Mouse (Mus musculus): Measurements from ENCODE around the gene R3hdm2. TPM values are rescaled to one million over a fixed set of nuclear protein-coding genes. Genes with fewer than 3 reads are reported as not detected.

Gene R3hdm2
- polyA plus RNA-seq, 1 experiment: 63.4 TPM

DNA sequence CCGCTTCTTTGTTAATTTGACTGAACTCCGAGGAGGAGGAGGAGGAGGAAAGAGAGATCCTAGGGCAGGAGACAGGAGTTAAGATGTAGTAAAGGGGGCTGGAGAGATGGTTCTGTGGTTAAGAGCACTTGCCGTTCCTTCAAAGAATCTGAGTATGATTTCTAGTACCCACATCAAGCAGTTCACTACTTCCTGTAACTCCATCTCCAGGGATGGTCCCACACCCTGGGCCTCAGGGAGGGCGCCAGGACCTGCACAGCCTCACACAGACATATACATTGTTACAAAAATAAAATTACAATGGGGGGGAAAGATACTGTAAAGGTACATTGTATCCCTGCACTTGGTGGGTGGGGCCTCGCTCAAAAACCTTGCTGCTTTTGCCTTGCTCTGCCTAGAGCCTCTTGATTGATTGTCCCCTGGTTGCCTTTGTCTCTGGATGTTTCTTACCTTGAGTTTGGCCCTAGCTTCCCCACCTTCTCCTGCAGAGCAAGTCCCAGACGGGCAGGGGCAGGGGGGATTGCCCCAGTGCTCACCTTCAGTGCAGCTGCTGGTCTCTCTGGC, 42.5 kb upstream of the R3hdm2 start:
- TF ChIP-seq CEBPB (IDR thresholded peaks at IDR 0.05; ENCODE audit: insufficient read depth, poor library complexity, severe bottlenecking) (no peak), USF1 (IDR thresholded peaks at IDR 0.05; ENCODE audit: low read depth) (no peak), MAX (IDR thresholded peaks at IDR 0.05; ENCODE audit: low read depth) (no peak), MYOD1 (IDR thresholded peaks at IDR 0.05; ENCODE audit: control insufficient read depth in 1 of 3, insufficient read length in 2 of 3, low read depth in 2 of 3) (no peak), TCF3 (IDR thresholded peaks at IDR 0.05; ENCODE audit: insufficient read length, low read depth) (no peak), SRF (IDR thresholded peaks at IDR 0.05; ENCODE audit: control insufficient read depth, insufficient read length, low read depth) (no peak), MYOG (IDR thresholded peaks at IDR 0.05; ENCODE audit: control insufficient read depth in 1 of 3, insufficient read depth in 1 of 3, insufficient read length in 2 of 3, low read depth in 2 of 3) (no peak), POLR2A (IDR thresholded peaks at IDR 0.05; ENCODE audit: insufficient read length, low read depth) (no peak), POLR2AphosphoS2 (IDR thresholded peaks at IDR 0.05; ENCODE audit: insufficient read length, low read depth) (no peak), REST (IDR thresholded peaks at IDR 0.05; ENCODE audit: insufficient read depth, insufficient read length) (no peak), TCF12 (IDR thresholded peaks at IDR 0.05; ENCODE audit: insufficient read depth, poor library complexity, severe bottlenecking) (no peak), E2F4 (IDR thresholded peaks at IDR 0.05; ENCODE audit: insufficient read depth) (no peak)
- no peaks in the 10 kb centered on the region for H3K27me3 ChIP-seq (ENCODE audit: control insufficient read depth, insufficient read depth, insufficient read length)
- no peak overlapping the region for H3ac ChIP-seq (ENCODE audit: control insufficient read depth, insufficient read length)
- no peak overlapping the region for H3K4me2 ChIP-seq (ENCODE audit: low read depth)
- no peaks in the 10 kb centered on the region for H3K79me2 ChIP-seq (ENCODE audit: control insufficient read depth, insufficient read depth)
- H3K36me3 ChIP-seq (ENCODE audit: control insufficient read depth, insufficient read depth): no peaks in the 10 kb centered on the region
- no peak overlapping the region for H3K4me3 ChIP-seq

DNA sequence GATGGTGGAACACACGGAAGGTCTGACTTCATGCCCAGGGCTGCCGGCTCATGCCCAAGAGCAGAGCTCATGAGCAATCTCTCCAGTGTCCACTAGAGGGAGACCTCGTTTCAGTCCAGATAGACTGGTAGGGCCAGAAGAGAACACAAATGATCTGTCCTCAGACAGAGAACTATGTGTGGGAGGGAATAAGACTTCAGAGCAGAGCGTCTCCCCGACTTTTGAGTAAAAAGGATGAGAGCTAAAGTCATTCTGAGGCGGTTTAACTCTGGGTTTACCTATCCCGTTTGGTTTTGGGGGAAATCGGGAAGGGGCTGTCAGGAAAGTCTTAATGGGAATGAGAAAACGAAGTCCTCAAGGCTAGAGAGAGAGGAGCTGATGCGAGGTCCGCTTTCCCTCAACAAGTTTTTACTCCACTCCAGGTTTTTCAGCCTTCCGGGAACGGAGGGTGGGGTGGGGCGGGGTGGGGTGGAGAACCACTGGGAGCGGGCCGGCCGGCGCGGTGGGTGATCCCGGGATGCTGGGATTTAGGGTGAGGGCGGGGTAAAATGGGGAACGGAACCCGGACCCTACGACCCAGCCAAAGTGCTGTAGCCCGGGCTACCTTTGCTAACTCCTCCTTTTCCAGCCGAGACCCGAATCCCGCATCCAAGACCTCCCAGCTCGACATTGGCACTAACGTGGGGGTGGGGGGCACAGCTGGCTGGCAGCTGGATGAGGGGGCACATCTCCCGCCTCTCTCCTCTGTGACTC, 41.0 kb upstream of the R3hdm2 start:
- TF ChIP-seq TCF3 (IDR thresholded peaks at IDR 0.05; ENCODE audit: insufficient read length, low read depth) (no peak), MYOD1 (IDR thresholded peaks at IDR 0.05; ENCODE audit: control insufficient read depth in 1 of 3, insufficient read length in 2 of 3, low read depth in 2 of 3) (peak in 1 of 3 experiments; percentile 36), POLR2A (IDR thresholded peaks at IDR 0.05; ENCODE audit: insufficient read length, low read depth) (no peak), MYOG (IDR thresholded peaks at IDR 0.05; ENCODE audit: control insufficient read depth in 1 of 3, insufficient read depth in 1 of 3, insufficient read length in 2 of 3, low read depth in 2 of 3) (peak in 1 of 3 experiments; percentile 6)
- H3K27me3 ChIP-seq (ENCODE audit: control insufficient read depth, insufficient read depth, insufficient read length): no peaks in the 10 kb centered on the region

DNA sequence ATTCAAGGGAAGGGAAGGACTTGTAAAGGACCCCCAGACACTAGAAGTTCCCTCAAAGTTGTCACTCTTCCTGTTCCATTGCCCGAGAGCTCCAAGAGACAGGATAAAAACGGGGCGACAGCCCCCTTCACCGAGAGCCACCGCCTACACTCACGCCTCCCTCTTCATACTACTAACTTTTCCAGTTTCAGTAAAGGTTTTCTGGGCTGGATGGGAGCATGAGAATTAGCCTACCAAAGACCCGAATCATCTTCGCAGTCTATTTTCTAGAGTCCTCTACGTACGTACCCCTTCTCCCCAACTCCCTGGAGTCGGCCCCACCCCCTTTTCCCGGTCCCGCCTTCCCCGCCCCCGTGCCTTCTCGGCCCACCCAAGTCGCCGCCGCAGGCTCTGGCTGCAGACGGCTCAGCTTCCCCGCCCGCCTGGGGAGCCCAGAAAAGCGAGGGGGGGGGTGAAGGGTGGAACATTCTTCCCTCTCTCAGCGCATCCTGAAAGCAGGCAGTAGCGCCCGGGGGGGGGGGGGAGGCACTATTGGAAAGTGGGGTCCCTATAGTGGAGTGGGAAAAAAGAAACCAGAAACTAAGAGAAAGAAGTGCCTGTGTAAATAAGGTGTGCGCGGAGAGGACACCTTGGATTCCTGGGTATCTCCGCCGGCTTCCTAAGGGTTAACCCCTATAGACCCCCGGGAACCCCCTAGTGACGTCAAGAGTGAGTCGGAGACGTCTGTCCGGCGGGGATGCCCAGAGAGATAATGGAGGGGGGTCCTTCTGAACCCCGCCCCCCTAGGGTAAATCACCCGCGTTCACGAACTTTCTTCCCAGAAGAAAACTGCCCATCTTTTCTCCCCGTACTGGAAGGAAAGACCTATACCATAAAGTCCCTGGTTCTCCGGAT, 40.2 kb upstream of the R3hdm2 start:
- no peaks in the 10 kb centered on the region for H3K79me2 ChIP-seq (ENCODE audit: control insufficient read depth, insufficient read depth)
- TF ChIP-seq USF1 (IDR thresholded peaks at IDR 0.05; ENCODE audit: low read depth) (no peak), SRF (IDR thresholded peaks at IDR 0.05; ENCODE audit: control insufficient read depth, insufficient read length, low read depth) (no peak), REST (IDR thresholded peaks at IDR 0.05; ENCODE audit: insufficient read depth, insufficient read length) (no peak), MYOD1 (IDR thresholded peaks at IDR 0.05; ENCODE audit: control insufficient read depth in 1 of 3, insufficient read length in 2 of 3, low read depth in 2 of 3) (no peak), CEBPB (IDR thresholded peaks at IDR 0.05; ENCODE audit: insufficient read depth, poor library complexity, severe bottlenecking) (no peak), E2F4 (IDR thresholded peaks at IDR 0.05; ENCODE audit: insufficient read depth) (no peak), POLR2A (IDR thresholded peaks at IDR 0.05; ENCODE audit: insufficient read length, low read depth) (no peak), POLR2AphosphoS2 (IDR thresholded peaks at IDR 0.05; ENCODE audit: insufficient read length, low read depth) (no peak), TCF12 (IDR thresholded peaks at IDR 0.05; ENCODE audit: insufficient read depth, poor library complexity, severe bottlenecking) (no peak), MYOG (IDR thresholded peaks at IDR 0.05; ENCODE audit: control insufficient read depth in 1 of 3, insufficient read depth in 1 of 3, insufficient read length in 2 of 3, low read depth in 2 of 3) (no peak), MAX (IDR thresholded peaks at IDR 0.05; ENCODE audit: low read depth) (no peak), TCF3 (IDR thresholded peaks at IDR 0.05; ENCODE audit: insufficient read length, low read depth) (no peak)
- H3K4me2 ChIP-seq (ENCODE audit: low read depth): peak overlapping the region; percentile 100
- no peaks in the 10 kb centered on the region for H3K36me3 ChIP-seq (ENCODE audit: control insufficient read depth, insufficient read depth)
- H3ac ChIP-seq (ENCODE audit: control insufficient read depth, insufficient read length): no peak overlapping the region
- no peaks in the 10 kb centered on the region for H3K27me3 ChIP-seq (ENCODE audit: control insufficient read depth, insufficient read depth, insufficient read length)
- peak overlapping the region; percentile 37 for H3K4me3 ChIP-seq

More for the DNA sequence above, 41.0 kb upstream of the R3hdm2 start:
- H3K36me3 ChIP-seq (ENCODE audit: control insufficient read depth, insufficient read depth): no peaks in the 10 kb centered on the region
- peak overlapping the region; percentile 100 for H3K4me2 ChIP-seq (ENCODE audit: low read depth)
- peak overlapping the region; percentile 37 for H3K4me3 ChIP-seq
- H3K79me2 ChIP-seq (ENCODE audit: control insufficient read depth, insufficient read depth): no peaks in the 10 kb centered on the region
- no peak overlapping the region for H3ac ChIP-seq (ENCODE audit: control insufficient read depth, insufficient read length)

DNA sequence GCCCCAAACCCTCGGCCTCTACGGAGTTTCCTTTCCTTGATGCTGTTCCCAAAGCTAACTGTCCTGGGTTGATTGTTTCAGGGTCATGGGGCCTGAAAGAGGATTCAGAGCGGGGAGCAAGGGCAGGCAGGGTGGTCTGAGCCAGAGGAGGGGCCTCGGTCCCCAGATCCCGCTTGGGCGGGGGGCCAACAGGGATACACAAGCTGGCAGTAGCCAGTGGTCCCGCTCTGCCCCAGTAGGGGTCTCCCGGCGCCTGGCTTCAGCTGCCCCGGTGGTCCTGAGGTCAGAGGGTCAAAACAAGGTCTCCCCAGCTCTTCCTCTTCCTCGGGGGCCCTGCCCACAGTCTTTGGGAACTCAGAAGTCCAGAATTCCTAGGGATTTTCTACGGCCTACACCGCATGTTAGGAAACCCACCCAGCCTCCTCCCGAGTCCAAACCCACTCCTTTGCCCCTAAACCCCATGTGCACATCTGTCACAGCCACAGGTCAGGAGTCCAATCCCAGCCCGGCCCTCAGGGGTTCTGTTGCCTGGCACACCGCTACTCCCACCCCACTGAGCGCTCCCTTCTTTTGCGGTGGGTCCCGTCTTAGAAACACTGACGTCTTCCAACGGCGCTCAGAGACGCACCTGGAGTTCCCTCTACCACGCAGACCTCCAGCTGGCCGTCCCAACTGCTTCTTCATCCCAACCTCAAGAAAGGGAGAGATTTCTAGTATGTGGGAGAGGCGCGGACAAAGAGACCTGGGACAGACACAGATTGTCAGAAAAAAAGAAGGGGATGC, 39.4 kb upstream of the R3hdm2 start:
- TF ChIP-seq MYOD1 (IDR thresholded peaks at IDR 0.05; ENCODE audit: control insufficient read depth in 1 of 3, insufficient read length in 2 of 3, low read depth in 2 of 3) (no peak), E2F4 (IDR thresholded peaks at IDR 0.05; ENCODE audit: insufficient read depth) (no peak), POLR2A (IDR thresholded peaks at IDR 0.05; ENCODE audit: insufficient read length, low read depth) (no peak), USF1 (IDR thresholded peaks at IDR 0.05; ENCODE audit: low read depth) (no peak), TCF3 (IDR thresholded peaks at IDR 0.05; ENCODE audit: insufficient read length, low read depth) (no peak), REST (IDR thresholded peaks at IDR 0.05; ENCODE audit: insufficient read depth, insufficient read length) (no peak), CEBPB (IDR thresholded peaks at IDR 0.05; ENCODE audit: insufficient read depth, poor library complexity, severe bottlenecking) (no peak), MYOG (IDR thresholded peaks at IDR 0.05; ENCODE audit: control insufficient read depth in 1 of 3, insufficient read depth in 1 of 3, insufficient read length in 2 of 3, low read depth in 2 of 3) (no peak), MAX (IDR thresholded peaks at IDR 0.05; ENCODE audit: low read depth) (no peak), TCF12 (IDR thresholded peaks at IDR 0.05; ENCODE audit: insufficient read depth, poor library complexity, severe bottlenecking) (no peak), SRF (IDR thresholded peaks at IDR 0.05; ENCODE audit: control insufficient read depth, insufficient read length, low read depth) (no peak), POLR2AphosphoS2 (IDR thresholded peaks at IDR 0.05; ENCODE audit: insufficient read length, low read depth) (no peak)
- Histone ChIP-seq H3K4me3 (peak overlapping the region; percentile 37), H3ac (ENCODE audit: control insufficient read depth, insufficient read length) (no peak overlapping the region), H3K79me2 (ENCODE audit: control insufficient read depth, insufficient read depth) (no peaks in the 10 kb centered on the region), H3K36me3 (ENCODE audit: control insufficient read depth, insufficient read depth) (no peaks in the 10 kb centered on the region), H3K27me3 (ENCODE audit: control insufficient read depth, insufficient read depth, insufficient read length) (no peaks in the 10 kb centered on the region), H3K4me2 (ENCODE audit: low read depth) (peak overlapping the region; percentile 100)

Measured in myocyte (in vitro differentiated cells).